Mouse (Mus musculus) bone marrow, adult 2 months (tissue): ENCODE results near the gene Mfsd6. TPM values are rescaled to one million over a fixed set of nuclear protein-coding genes. Genes with fewer than 3 reads are reported as not detected.

Source experiments
- H3K27ac ChIP-seq: fragments of 200-500 bp; 2 replicates; pipeline ENCODE4 v1.5.1; 2012; ENCODE audit warnings: low read depth, mild to moderate bottlenecking, control low read depth, inconsistent platforms, low read length; ENCODE audit not compliant: control insufficient read depth, poor library complexity, insufficient read depth
- H3K4me1 ChIP-seq: fragments of 200-500 bp; 2 replicates; pipeline ENCODE4 v1.6.1; 2011; ENCODE audit warnings: low read length; ENCODE audit not compliant: control insufficient read depth, insufficient read depth
- H3K4me3 ChIP-seq: fragments of 200-500 bp; replicated peaks from 2 replicates; pipeline ENCODE3; 2011; ENCODE audit warnings: mild to moderate bottlenecking, low read depth, low read length, control low read depth; ENCODE audit not compliant: control insufficient read depth
- CTCF ChIP-seq: fragments of 200-500 bp; IDR thresholded peaks from 2 replicates; pipeline ENCODE4 v1.5.1; 2011; ENCODE audit warnings: low read length, control low read depth; ENCODE audit not compliant: control insufficient read depth, insufficient read depth
- POLR2A ChIP-seq: fragments of 200-500 bp; IDR thresholded peaks from 2 replicates; pipeline ENCODE4 v1.6.1; 2011; ENCODE audit warnings: low read depth, mild to moderate bottlenecking, control low read depth, low read length, borderline replicate concordance; ENCODE audit not compliant: control insufficient read depth
- WGBS: fragments of 180-500 bp; shearing (Covaris S2); methylation state at CpG from one replicate; pipeline ENCODE4 v1.1.7; 2018; 5-methylcytosine and 5-hydroxymethylcytosine counted together
- polyA plus RNA-seq: library from polyadenylated mRNA; stranded (reverse); fragments of >200 nt; gene quantifications from 2 replicates; pipeline ENCODE4 v1.2.4, GENCODE M21; 2011; ENCODE audit warnings: low replicate concordance; ENCODE audit not compliant: missing spikeins, insufficient read depth, insufficient read length

Gene Mfsd6
- polyA plus RNA-seq, 1 experiment, result 8.3 TPM

DNA sequence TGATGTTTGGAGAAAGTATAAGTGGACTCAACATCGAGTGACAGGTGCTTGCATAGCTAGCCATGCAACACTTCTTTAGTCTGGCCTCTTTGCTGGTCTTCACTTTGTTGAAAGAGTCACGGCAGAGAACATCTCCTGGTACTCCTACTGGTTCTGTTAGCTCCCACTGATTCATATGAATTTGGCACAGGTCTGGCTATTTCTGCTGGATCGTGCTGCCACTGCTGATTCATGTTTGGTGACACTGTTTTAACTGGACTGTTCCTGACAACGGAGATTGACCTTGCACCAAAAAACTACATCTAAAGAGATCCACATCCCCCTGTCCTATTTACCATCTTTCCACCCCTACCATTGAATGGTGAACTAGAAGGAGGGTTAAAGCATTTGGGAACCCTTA lies 118.8 kb downstream of the Mfsd6 start:
- TF ChIP-seq CTCF (no peak), POLR2A (no peak)
- H3K27ac ChIP-seq, result no peak overlapping the region
- no peaks in the 10 kb centered on the region for H3K4me1 ChIP-seq
- H3K4me3 ChIP-seq, result no peak overlapping the region
- 81% methylated on average over 4 of the region's 4 CpGs for WGBS

DNA sequence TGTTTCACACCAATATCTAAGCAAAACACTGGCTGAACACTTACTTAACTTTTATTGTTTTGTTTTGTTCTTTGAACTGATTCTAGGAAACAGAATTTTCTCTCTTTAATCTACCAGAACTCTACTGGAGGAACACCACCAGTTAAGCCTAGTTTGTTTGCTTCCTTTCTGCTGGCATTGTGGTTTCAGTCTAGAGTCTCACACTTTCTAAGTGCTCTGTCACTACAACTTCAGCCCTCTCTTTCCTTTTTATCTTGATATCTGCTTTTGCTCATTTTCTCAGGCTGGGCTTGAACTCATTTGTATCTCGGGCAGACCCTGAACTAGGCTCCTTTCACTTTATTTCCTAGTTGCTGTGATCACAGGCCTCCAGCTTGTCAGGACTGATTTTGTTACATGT lies 119.6 kb downstream of the Mfsd6 start:
- no peaks in the 10 kb centered on the region for H3K4me1 ChIP-seq
- no peak overlapping the region for H3K4me3 ChIP-seq
- H3K27ac ChIP-seq, result no peak overlapping the region
- TF ChIP-seq CTCF, result no peak
- TF ChIP-seq POLR2A, result no peak
- 23% methylated on average over 1 of the region's 1 CpGs for WGBS

Other genes starting within 250 kb of the Mfsd6 start
- 7.1 and 20.7 TPM in 2 replicates for gene Nab1, start 226.8 kb downstream of the Mfsd6 start, polyA plus RNA-seq
- gene Nemp2, start 96.8 kb downstream of the Mfsd6 start, polyA plus RNA-seq, result 7.3 and 16.2 TPM in 2 replicates
- 12.6 and 15.8 TPM in 2 replicates for gene Inpp1, start 90.2 kb upstream of the Mfsd6 start, polyA plus RNA-seq
- 2.2 and 8.8 TPM in 2 replicates for gene Hibch, start 117.5 kb upstream of the Mfsd6 start, polyA plus RNA-seq